Mouse (Mus musculus) brain, embryonic 14.5 days (tissue): ENCODE results near the gene Col4a1. TPM values are rescaled to one million over a fixed set of nuclear protein-coding genes. Genes with fewer than 3 reads are reported as not detected.

ENCODE experiments used
- DNase-seq: peaks from one replicate; pipeline ENCODE4 v3.0.0-alpha.2; 2011; ENCODE audit warnings: low read depth
- CTCF ChIP-seq: fragments of 200-500 bp; IDR thresholded peaks from 2 replicates; pipeline ENCODE4 v1.5.1; 2012; ENCODE audit warnings: inconsistent platforms, mild to moderate bottlenecking, moderate library complexity, borderline replicate concordance; ENCODE audit not compliant: insufficient read depth, insufficient read length; ENCODE audit errors: extremely low read depth
- POLR2A ChIP-seq: fragments of 200-500 bp; IDR thresholded peaks from 2 replicates; pipeline ENCODE4 v1.6.1; 2012; ENCODE audit warnings: mild to moderate bottlenecking, inconsistent platforms, borderline replicate concordance; ENCODE audit not compliant: poor library complexity, insufficient read depth, insufficient read length, severe bottlenecking; ENCODE audit errors: extremely low read depth
- polyA plus RNA-seq: library from polyadenylated mRNA; depleted of rRNA; stranded (reverse); fragments of >200 nt; gene quantifications from 2 replicates; pipeline ENCODE4 v1.2.3, GENCODE M21; 2012

Col4a1 gene
- polyA plus RNA-seq, 1 experiment, result 191 TPM

DNA sequence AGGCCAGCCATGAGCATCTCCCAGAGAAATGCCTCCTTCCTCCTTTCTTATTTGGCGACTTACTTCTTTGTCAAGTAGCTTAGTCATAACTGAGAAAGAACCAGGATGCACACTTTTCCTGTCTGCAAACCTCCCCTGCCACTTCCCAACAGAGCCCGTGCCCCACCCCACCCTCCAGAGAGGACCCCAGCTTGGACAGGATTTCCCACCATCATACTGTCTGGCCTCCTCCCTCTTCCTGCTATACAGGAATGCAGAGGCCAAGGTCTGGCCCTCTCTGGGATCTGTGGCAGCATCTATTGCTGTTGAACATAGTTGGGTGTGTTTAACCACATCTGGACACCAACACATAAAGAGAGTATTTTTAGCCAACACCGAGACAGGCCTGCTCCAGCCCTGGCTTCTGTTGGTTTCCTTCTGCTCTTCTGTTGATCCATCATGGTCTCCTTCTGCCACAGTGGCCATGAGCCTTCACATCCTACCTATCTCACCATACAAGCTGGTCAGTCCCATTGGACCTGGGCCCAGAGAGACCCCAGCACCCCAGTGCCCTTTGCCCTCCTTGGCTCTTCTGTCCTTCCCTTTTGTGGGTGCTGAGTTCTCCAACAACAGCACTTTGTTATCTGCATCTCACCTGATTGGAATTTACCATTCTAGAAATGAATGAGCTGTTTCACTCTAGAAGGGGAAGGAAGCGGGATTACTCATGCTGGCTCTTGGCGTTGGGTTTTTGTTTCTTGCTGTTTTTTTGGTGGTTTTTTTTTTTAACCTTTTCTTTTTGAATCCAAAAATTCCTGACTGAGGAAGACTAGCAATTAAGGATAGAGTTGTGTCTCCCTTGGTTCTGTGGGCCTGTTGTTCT lies 10.3 kb upstream of the Col4a1 start:
- no peak for DNase-seq
- TF ChIP-seq CTCF (no peak), POLR2A (no peak)

DNA sequence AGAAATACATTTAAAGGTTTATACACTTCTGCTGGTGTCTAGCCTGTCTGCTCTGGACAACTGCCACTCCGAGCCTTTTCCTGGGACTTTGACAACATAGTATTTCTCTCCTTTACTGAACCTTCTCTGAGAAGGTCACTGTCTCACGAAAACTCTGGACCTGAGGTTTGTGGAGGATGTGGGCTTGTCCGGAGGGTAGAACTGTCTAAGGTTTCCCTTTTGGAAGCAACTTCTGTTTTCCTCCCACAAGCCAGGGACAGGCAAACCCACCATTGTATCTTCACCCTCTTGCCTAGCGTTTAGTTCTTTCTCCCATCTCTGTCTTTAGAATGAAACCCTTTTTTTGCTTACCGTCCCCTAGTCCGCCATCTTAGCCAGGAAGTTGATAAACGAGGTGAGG lies 9.2 kb upstream of the Col4a1 start:
- no peak for DNase-seq
- TF ChIP-seq POLR2A (no peak), CTCF (no peak)

DNA sequence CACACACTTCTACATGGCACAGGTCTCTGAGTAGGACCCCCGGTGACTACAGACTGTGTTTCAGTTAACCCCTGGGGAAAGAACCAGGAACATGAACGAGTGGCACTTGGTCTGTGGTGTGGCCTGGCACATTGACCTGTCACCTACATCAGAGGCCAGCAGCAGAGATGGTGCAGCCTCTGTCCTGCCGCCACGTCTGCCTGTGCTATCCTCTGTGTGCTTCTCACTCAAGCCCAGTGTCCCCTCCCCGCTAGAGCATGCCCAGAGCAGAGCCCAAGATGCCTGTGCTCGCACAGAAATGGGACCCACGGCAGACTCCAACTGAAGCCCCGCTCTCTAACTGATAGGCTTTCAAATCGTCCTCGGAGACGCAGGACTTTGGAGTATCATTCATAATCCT lies 6.8 kb upstream of the Col4a1 start:
- no peak for DNase-seq
- no peak for TF ChIP-seq CTCF
- TF ChIP-seq POLR2A, result no peak

DNA sequence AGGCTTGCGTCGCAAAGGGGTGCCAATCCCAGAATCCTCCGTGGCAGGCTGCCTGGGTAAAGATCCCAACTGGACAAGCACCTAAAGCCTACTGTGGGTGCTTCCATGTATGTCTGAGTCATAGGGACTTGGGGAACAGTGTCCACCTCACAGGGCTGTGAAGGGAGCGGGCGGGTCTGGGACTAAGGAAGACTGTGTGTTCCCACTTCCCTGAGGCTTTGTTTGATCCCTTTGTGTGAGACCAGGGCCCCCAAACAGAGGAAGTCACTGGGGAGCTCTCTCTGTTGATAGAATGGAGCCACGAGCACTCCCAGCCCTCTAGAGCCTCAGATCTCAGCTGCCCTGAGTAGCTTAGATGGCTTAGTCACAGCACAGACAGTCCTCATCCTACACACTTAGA lies 3.5 kb upstream of the Col4a1 start:
- no peak for DNase-seq
- TF ChIP-seq POLR2A (no peak), CTCF (no peak)

DNA sequence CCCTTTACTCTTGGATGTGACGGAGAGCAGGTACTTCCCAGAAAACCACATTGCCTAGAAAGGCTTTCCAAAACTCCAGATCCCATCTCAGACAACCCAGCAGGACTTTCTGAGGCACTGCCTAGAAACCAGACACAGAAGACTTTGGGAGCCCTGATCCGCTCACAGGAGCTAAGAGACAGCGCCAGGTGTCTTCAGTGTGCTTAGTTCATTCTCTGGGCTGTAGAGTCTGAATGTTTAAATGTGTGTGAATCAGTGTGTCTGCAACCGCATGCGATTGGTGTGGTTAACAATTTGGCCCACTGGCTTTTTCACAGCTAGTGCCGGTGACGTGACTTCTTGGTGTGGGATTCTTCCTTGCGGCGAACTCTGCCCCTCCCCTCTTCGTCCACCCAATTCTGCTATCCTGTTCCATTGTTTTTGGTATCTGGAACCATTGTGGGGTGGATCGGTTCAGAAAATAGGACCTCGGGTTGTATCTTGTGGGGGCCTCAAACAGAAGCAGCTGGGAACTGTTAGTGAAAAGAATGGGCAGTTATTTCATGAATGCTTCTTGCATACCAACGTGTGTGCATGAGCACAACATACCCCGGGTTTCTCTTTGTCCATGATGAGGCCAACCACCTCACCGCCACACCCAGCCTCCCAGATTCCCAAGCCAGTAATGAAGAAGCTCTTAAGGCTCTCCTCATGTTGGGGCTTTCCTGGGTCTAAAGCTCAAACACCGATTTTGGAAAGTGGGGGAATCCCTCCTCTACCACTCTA lies 2.7 kb upstream of the Col4a1 start:
- no peak for DNase-seq
- TF ChIP-seq CTCF, result no peak
- TF ChIP-seq POLR2A, result no peak

DNA sequence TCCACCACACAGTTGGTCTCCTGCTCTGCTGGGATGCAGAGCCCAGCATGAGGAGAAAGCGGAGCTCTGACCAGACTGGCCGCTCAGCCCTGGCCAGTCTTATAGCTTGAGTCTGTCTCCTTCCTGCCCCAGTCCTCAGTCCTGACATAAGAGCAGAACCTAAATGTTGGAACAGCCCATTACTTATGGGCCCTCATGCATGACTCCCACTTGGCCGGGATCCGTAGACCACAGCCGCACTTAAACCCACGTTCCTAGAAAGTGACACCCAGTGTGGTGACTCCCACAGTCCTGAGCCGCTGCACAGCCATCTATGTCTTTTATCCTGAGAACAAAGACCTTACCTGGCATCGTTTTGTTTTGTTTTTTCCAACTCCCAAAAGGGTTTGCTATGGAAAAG lies 2.0 kb upstream of the Col4a1 start:
- TF ChIP-seq POLR2A (no peak), CTCF (no peak)
- DNase-seq, result no peak

DNA sequence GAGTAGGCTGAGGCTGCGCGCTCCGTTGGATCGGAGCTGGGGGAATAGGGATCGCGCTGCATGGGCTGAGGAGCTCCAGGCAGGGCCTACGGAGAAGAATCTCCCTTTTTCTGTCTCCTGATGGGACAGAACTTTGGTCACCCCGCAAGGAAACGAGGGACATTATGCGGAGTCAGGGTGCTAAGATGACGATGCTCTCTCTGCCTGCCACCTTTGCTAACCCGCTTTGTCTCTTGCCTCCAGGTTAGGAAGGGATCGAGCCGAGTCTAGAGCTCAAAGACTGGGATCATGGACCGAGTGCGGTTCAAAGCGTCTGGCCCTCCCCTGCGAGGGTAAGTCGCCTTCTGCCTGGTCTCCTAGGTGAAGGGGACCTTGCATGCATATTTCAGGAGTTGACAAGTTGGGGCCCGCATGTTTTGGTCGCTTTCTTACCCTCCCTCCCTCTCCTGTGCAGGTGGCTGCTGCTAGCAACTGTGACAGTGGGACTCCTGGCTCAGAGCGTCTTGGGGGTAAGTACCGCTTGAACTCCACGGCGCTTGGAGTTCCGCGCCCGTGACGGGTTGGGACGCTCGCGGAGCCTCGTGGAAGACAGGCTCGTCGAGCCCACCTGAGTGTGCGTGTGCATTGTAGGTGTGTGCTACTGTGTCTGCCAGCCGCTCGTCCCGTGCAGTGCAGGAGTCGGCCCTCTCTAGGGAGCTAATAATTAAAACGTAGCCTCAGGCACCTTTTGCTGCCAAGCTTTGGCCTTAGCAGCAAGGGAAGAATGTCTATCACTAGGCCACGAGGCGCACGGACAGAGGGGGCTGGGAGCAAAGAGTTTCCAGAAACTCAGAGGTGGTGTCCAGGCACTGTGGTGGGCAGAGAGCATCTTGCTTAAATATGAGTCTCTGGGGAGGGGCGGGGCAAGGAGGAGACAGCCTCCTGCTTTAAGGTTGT lies 818 bp upstream of the Col4a1 start:
- TF ChIP-seq CTCF (no peak), POLR2A (no peak)
- DNase-seq, result peak; percentile 49

DNA sequence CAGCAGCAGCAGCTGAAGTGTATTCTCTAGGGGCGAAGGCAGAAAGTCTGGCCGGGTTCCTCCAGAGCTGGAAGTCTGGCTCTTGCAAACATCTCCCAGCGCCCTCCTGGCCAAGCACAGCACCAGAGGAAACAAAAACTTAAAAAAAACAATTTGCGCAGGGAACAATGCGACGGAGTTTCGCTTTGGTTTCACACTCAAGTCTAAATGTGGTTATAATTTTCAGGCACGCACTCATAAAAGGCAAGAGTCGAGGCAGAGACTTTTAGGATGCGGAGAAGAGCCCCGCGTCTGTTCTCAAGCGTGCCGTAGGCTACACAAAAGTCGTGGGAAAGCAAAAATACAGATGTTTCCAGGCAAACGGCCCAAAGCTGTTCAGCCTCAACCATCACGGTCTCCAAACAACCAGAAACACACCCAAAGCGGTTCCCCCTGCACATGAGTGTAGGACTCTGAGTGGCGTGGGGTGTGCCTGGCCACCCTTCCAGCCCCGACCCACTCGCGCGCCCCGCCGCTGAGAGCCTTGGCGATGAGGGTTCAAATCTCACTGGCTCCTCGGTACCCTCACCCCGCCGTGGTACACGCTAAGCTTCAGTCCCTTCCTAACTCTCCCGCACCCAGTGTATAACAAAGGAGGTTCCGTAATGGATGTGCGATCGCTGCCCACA lies 811 bp downstream of the Col4a1 start:
- TF ChIP-seq CTCF (no peak), POLR2A (no peak)
- DNase-seq, result peak; percentile 39

DNA sequence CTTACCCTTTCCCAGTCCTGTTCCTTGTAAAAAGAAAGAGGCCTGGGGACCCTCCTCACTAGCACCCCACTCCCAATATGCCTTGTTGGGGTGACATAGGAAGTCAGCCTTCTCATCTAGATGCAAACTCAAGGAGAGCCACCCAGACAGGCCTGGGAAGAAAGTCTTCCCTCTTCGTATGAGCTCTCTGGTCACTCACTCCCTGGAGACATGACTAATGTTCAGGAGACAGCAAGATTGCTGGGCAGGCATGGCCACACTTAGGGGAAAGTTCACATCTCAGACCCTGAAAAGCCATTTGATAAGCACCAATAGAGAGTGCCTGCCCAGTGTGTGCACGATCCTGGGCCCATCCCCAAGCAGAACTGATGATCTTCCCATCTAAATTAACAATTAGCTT lies 2.6 kb downstream of the Col4a1 start:
- DNase-seq, result no peak
- no peak for TF ChIP-seq POLR2A
- no peak for TF ChIP-seq CTCF

DNA sequence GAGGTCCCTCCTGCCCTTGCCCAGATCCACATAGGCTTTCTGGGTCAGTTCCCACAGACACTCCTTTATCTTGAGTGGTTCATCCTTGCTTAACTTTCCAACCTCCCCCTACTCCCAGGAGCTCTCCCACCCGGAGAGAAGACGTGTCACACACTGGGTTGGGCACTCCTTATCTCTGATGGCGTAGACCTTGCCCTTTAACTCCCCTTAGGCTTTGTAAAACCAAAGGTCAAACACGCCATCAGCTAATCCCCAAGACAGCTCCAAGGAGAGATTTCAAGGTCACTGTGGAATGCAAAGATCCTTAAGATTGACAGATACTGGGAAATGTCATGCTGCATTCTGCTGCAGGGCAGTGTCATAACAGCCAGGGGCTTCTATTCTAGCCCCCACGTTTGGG lies 3.4 kb downstream of the Col4a1 start:
- TF ChIP-seq POLR2A, result no peak
- no peak for TF ChIP-seq CTCF
- no peak for DNase-seq
